Mouse (Mus musculus) limb, embryonic 12.5 days (tissue): Measurements from ENCODE around the gene Dcst1. TPM values are rescaled to one million over a fixed set of nuclear protein-coding genes. Genes with fewer than 3 reads are reported as not detected.

Source experiments
- ATAC-seq: fragments of 200-750 bp; cut with Nextera tagmentation; 2 replicates; pipeline ENCODE4 v1.8.0; 2017; ENCODE audit warnings: low read depth, moderate TSS enrichment; ENCODE audit not compliant: insufficient number of reproducible peaks, insufficient read depth, low FRiP score, low TSS enrichment
- H3K27ac ChIP-seq: fragments of 300-500 bp; sonication (generic); 2 replicates; pipeline ENCODE4 v1.5.1; 2016; ENCODE audit warnings: mild to moderate bottlenecking, moderate library complexity
- H3K27me3 ChIP-seq: fragments of 300-500 bp; sonication (generic); 2 replicates; pipeline ENCODE4 v1.6.1; 2016; ENCODE audit warnings: mild to moderate bottlenecking, moderate library complexity
- H3K36me3 ChIP-seq: fragments of 300-500 bp; sonication (generic); 2 replicates; pipeline ENCODE4 v1.6.1; 2016; ENCODE audit warnings: mild to moderate bottlenecking, moderate library complexity
- H3K4me1 ChIP-seq: fragments of 300-500 bp; sonication (generic); replicated peaks from 2 replicates; pipeline ENCODE4 v1.6.1; 2016
- H3K4me2 ChIP-seq: fragments of 300-500 bp; sonication (generic); 2 replicates; pipeline ENCODE4 v1.6.1; 2016; ENCODE audit warnings: mild to moderate bottlenecking, moderate library complexity
- H3K4me3 ChIP-seq: fragments of 300-500 bp; sonication (generic); replicated peaks from 2 replicates; pipeline ENCODE4 v1.5.1; 2016; ENCODE audit warnings: mild to moderate bottlenecking
- H3K9ac ChIP-seq: fragments of 300-500 bp; sonication (generic); replicated peaks from 2 replicates; pipeline ENCODE4 v1.6.1; 2016; ENCODE audit warnings: mild to moderate bottlenecking, moderate library complexity
- H3K9me3 ChIP-seq: fragments of 300-500 bp; sonication (generic); 2 replicates; pipeline ENCODE4 v1.6.1; 2016; ENCODE audit warnings: mild to moderate bottlenecking, moderate library complexity
- WGBS: fragments of 180-500 bp; shearing (Covaris S2); methylation state at CpG from one replicate; pipeline ENCODE4 v1.1.7; 2016; 5-methylcytosine and 5-hydroxymethylcytosine counted together
- polyA plus RNA-seq: library from polyadenylated mRNA; unstranded; fragments of >200 nt; fragmentation: Nextera tagmentation; extraction: Ambion mirVana; gene quantifications from 2 replicates; pipeline ENCODE4 v1.2.1, GENCODE M21; 2016

The Dcst1 gene
- polyA plus RNA-seq, 1 experiment from 2014 or later, result 0.26 TPM

GRCm38 (mm10) chr3:89328623-89329022, 36.4 kb downstream of the Dcst1 start:
- Histone ChIP-seq H3K9me3 (no peaks in the 10 kb centered on the region), H3K27ac (0 out of 2 replicates have a peak overlapping the region, but pooled peaks have one; percentile 29), H3K27me3 (no peaks in the 10 kb centered on the region; the same call in none of the 2 replicates), H3K9ac (no peak overlapping the region), H3K36me3 (peaks cover 13% of the 10 kb centered on the region), H3K4me3 (no peak overlapping the region), H3K4me2 (no peak overlapping the region), H3K4me1 (peaks cover 51% of the 10 kb centered on the region)
- ATAC-seq, result no peak
- 13% methylated on average over 4 of the region's 4 CpGs for WGBS

GRCm38 (mm10) chr3:89327371-89327870, 37.6 kb downstream of the Dcst1 start:
- H3K27me3 ChIP-seq, result no peaks in the 10 kb centered on the region; the same call in none of the 2 replicates
- H3K9ac ChIP-seq, result no peak overlapping the region; the same call in 1 of the 2 replicates

GRCm38 (mm10) chr3:89325882-89326281, 39.2 kb downstream of the Dcst1 start:
- Histone ChIP-seq H3K4me3 (no peak overlapping the region), H3K27me3 (peaks cover 11% of the 10 kb centered on the region), H3K4me2 (no peak overlapping the region), H3K27ac (no peak overlapping the region), H3K4me1 (peaks cover 41% of the 10 kb centered on the region), H3K36me3 (no peaks in the 10 kb centered on the region), H3K9me3 (no peaks in the 10 kb centered on the region), H3K9ac (no peak overlapping the region)
- no peak for ATAC-seq
- WGBS, result 93% methylated on average over 8 of the region's 8 CpGs

More at GRCm38 (mm10) chr3:89327371-89327870, 37.6 kb downstream of the Dcst1 start:
- 28% methylated on average over 9 of the region's 9 CpGs for WGBS
- H3K4me2 ChIP-seq, result peak overlapping the region; percentile 3; the same call in 1 of the 2 replicates
- no peaks in the 10 kb centered on the region for H3K9me3 ChIP-seq
- H3K36me3 ChIP-seq, result peaks cover 1% of the 10 kb centered on the region; the same call in 1 of the 2 replicates
- ATAC-seq, result no peak
- H3K27ac ChIP-seq, result no peak overlapping the region
- H3K4me1 ChIP-seq, result peaks cover 41% of the 10 kb centered on the region
- H3K4me3 ChIP-seq, result no peak overlapping the region

GRCm38 (mm10) chr3:89322514-89323165, 42.4 kb downstream of the Dcst1 start, which contains the start of gene Efna3:
Gene Efna3 (minus strand): TSS chr3:89322965.
- Histone ChIP-seq H3K4me3 (peak within 1 kb of the TSS; percentile 71), H3K9me3 (no peaks in the 10 kb centered on the region), H3K4me1 (peaks cover 52% of the 10 kb centered on the region), H3K4me2 (peak within 1 kb of the TSS; percentile 99), H3K27me3 (peaks cover 42% of the 10 kb centered on the region), H3K9ac (peak within 1 kb of the TSS; percentile 77), H3K27ac (peak within 1 kb of the TSS; percentile 78), H3K36me3 (no peaks in the 10 kb centered on the region)
- 2% methylated on average over 52 of the region's 53 CpGs for WGBS
- ATAC-seq, result peak; percentile 35; the same call in 1 of the 2 replicates

GRCm38 (mm10) chr3:89322131-89322500, 42.9 kb downstream of the Dcst1 start:
- no peaks in the 10 kb centered on the region for H3K9me3 ChIP-seq
- H3K9ac ChIP-seq, result peak overlapping the region; percentile 77
- no peak for ATAC-seq
- H3K4me3 ChIP-seq, result peak overlapping the region; percentile 71
- peak overlapping the region; percentile 99 for H3K4me2 ChIP-seq
- peaks cover 52% of the 10 kb centered on the region for H3K4me1 ChIP-seq
- no peaks in the 10 kb centered on the region for H3K36me3 ChIP-seq
- peak overlapping the region; percentile 78; the same call in 1 of the 2 replicates for H3K27ac ChIP-seq
- under 1% methylated on average over 14 of the region's 14 CpGs for WGBS
- peaks cover 47% of the 10 kb centered on the region for H3K27me3 ChIP-seq

GRCm38 (mm10) chr3:89321183-89322130, 43.6 kb downstream of the Dcst1 start:
- H3K9ac ChIP-seq, result peak overlapping the region; percentile 77
- no peak for ATAC-seq
- peak overlapping the region; percentile 71 for H3K4me3 ChIP-seq
- peak overlapping the region; percentile 99 for H3K4me2 ChIP-seq
- peaks cover 56% of the 10 kb centered on the region for H3K4me1 ChIP-seq
- WGBS, result 1% methylated on average over 66 of the region's 66 CpGs
- peaks cover 48% of the 10 kb centered on the region for H3K27me3 ChIP-seq
- H3K36me3 ChIP-seq, result no peaks in the 10 kb centered on the region
- peak overlapping the region; percentile 78; the same call in 1 of the 2 replicates for H3K27ac ChIP-seq
- H3K9me3 ChIP-seq, result no peaks in the 10 kb centered on the region

- WGBS, result under 1% methylated on average over 41 of the region's 41 CpGs
- H3K36me3 ChIP-seq, result no peaks in the 10 kb centered on the region
- peak overlapping the region; percentile 77 for H3K9ac ChIP-seq
- H3K4me1 ChIP-seq, result peaks cover 64% of the 10 kb centered on the region
- H3K27me3 ChIP-seq, result peaks cover 53% of the 10 kb centered on the region
- H3K4me2 ChIP-seq, result peak overlapping the region; percentile 99
- H3K27ac ChIP-seq, result peak overlapping the region; percentile 78; the same call in 1 of the 2 replicates
- ATAC-seq, result 0 out of 2 replicates have a peak, but pooled peaks have one; percentile 9
- H3K9me3 ChIP-seq, result no peaks in the 10 kb centered on the region
- peak overlapping the region; percentile 71 for H3K4me3 ChIP-seq
These were observed 44.4 kb downstream of the Dcst1 start for GRCm38 (mm10) chr3:89320581-89321182.

- 3% methylated on average over 58 of the region's 58 CpGs for WGBS
These were observed 45.3 kb downstream of the Dcst1 start for GRCm38 (mm10) chr3:89319591-89320350.

GRCm38 (mm10) chr3:89318971-89319590, 46.0 kb downstream of the Dcst1 start:
- ATAC-seq, result no peak
- no peak overlapping the region for H3K27ac ChIP-seq
- H3K4me2 ChIP-seq, result peak overlapping the region; percentile 99
- H3K9me3 ChIP-seq, result no peaks in the 10 kb centered on the region
- 11% methylated on average over 21 of the region's 21 CpGs for WGBS
- peaks cover 6% of the 10 kb centered on the region; the same call in 1 of the 2 replicates for H3K36me3 ChIP-seq
- peaks cover 56% of the 10 kb centered on the region for H3K27me3 ChIP-seq
- H3K4me1 ChIP-seq, result peaks cover 75% of the 10 kb centered on the region
- H3K4me3 ChIP-seq, result peak overlapping the region; percentile 71
- H3K9ac ChIP-seq, result peak overlapping the region; percentile 54

More at GRCm38 (mm10) chr3:89319591-89320350, 45.3 kb downstream of the Dcst1 start:
- Histone ChIP-seq H3K4me3 (peak overlapping the region; percentile 71), H3K4me2 (peak overlapping the region; percentile 99), H3K27me3 (peaks cover 56% of the 10 kb centered on the region), H3K9me3 (no peaks in the 10 kb centered on the region), H3K9ac (peak overlapping the region; percentile 54), H3K36me3 (0 out of 2 replicates have a peak, but pooled peaks cover 4% of the 10 kb centered on the region), H3K27ac (no peak overlapping the region), H3K4me1 (peaks cover 73% of the 10 kb centered on the region)
- no peak for ATAC-seq
